Mouse (Mus musculus) kidney, adult 2 months (tissue): Measurements from ENCODE around the gene Usp53.

ENCODE experiments used
- CTCF ChIP-seq: fragments of 200-500 bp; conservative IDR thresholded peaks from 2 replicates; pipeline ENCODE4 v1.5.1; 2011; ENCODE audit warnings: low read depth, mild to moderate bottlenecking, control low read depth, low read length, moderate library complexity, mixed read lengths; ENCODE audit not compliant: insufficient read depth, insufficient read length
- POLR2A ChIP-seq: fragments of 200-500 bp; IDR thresholded peaks from one replicate; pipeline ENCODE4 v1.6.1; 2011; ENCODE audit warnings: low read depth, low read length, control low read depth

- TF ChIP-seq CTCF (no peak), POLR2A (no peak)
Observed at GRCm38 (mm10) chr3:122986906-122987305, 2.6 kb upstream of the Usp53 start.
